Mouse (Mus musculus): ENCODE measurements around the gene Cped1.

Gene Cped1

DNA sequence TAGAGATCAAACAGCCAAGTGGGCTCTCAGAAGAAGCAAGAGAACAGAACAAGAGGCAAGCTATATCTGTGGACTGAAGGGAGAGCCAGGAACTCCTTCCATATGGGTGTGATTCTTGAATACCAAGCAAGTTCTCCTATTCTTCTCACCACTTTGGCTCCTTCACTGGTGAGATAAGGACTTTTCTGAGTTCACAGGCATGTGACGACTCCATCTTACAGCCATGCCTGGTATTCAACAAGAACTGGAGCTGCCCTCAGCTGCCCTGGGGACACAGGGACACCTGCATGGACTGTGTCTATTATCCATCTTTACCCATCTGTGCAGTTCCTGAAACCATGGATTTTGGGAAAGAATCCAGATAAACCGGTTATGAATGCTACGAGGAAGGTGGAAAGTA is 15.2 kb downstream of the Cped1 start:
- no peak for DNase-seq

DNA sequence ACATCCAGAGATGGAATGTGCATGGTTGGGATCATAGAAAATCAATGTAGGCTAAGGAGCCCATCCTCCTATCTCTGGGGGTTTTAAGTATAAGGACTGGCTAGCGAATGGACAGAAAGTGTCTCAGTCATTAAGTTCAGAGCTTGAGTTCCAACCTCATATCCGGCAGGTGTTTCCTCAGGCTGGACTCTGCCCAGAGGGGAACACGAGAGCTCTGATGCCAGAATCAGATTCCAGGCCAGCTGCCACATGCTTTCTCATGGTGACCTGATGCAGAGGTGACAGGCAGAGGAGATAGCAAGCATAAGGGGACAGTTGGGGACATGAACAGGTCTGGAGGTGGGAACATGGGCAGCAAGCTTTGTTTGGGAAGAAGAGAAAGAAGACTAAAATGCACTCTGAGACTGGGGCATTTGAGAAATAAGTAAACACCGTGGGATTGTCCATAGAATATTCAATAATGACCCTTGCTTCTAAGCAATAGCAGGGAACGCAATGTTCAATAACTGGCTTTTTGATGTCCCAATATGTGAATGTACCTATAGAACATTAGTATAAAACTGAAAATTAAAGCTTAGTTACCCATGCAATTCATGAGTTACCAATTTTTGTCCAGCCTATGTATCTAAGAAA is 15.7 kb downstream of the Cped1 start:
- DNase-seq, result no peak

DNA sequence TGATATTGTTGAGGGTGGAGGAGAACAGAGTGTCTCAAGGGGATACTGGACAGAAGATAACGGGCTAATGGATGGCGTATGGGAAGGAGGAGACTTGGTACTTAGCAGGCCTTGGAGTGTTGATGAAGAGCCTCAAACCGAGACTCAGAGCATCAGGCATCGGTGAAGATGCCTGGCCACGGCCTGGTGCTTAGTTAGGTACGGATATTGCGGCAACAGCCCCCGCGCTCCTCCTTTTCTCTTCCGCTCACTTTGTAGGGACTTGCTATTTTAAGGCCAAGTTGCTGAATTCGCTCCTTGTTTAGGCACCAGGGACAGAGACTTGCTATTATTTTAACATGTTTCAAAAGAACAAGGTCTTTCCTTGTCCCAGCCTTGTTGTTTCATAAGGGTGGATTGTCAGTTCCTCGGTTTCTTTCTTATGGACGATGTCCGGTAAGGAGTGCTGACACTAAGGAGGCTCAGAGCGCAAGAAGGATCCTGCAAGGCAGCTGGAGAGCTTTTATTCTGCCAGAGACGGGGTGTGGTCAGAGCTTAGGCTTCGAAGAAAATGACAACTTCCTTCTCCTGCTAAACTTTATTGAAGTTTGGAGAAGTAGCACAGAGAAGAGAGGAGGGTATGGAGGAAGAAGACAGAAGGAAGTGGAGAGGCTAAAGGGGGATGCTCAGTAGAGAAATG is 16.9 kb downstream of the Cped1 start:
- no peak for DNase-seq

DNA sequence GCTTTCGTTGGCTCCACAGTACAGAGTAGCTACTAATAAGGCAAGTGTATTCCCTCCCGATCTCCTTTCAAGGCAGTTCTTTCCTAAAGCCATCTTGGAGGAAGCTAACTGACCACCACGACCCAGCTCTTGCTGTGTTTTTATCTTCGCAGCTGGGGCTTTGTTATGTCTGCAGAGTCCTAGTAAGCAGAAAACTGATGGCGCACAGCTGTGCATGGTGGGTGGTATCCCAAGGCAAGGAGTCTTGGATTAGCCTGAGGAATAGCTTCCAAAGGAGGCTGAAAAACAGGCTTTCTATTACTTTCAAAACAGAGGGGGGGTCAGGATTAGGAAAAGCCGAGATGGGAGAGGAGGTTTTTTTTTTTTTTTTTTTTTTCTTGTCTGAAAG is 17.5 kb downstream of the Cped1 start:
- no peak for DNase-seq

DNA sequence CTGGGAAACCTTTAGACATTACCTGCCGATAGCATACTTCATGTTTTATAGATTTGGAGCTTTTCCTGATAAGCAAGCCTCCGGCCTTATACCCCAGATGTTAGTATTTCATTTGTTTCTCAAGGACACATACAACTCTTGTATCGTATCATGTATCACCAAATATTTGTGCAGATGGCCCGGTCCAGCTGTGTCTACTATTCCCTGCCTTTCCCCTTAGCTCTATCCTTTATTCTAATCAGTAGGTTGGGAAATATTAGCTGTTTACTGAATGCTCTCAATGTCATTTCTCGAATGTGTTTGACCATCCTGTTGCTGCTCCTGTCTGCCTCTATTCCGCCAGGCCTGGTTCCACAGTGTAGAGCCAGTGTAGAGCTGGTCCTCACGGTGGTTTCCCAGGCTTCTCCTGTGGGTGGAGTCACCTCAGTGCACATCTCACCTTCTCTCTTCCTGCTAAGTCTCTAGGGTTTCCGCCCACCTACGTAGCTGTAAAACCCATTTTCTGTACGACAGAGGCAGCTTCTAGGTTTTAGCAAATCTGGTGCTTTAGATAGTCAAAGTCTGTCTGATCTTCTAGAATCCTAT is 18.3 kb downstream of the Cped1 start:
- no peak for DNase-seq

DNA sequence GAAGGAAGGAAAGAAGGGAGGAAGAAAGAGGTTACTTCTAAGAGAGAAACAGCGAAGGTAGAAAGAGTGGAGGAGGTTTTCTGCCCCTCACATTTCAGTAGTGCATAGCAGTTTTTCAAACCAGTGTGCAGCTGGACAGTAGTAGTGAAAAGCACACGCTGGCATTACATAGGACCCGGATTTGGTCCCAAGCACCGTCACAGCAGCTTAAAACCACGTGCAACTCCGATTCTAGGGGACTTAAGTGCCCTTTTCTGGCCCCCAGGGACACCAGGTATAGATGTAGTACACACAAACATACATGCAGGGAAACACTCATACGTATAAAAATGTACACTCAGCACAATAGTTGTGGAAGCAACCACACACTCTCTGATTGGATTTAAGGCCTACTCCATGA is 22.6 kb downstream of the Cped1 start:
- no peak for DNase-seq

DNA sequence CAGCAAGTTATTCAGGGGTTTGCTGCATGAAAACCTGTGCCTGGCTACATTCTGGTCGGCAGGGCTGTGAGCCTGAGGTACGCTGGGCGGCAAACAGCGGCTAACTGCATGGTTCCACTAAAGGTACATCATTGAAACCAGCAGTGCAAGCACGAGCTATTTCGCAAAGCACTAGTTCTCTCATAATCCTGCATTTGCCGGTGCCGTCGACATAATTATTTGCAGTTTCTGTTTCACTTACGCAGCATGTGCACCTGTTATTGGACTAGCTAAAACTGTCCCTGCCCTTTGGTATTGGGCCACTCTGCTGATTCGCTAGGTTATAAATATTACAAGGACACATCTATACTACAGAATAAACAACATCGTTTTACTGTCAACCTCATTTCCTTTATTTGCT is 24.5 kb downstream of the Cped1 start:
- DNase-seq, result no peak

DNA sequence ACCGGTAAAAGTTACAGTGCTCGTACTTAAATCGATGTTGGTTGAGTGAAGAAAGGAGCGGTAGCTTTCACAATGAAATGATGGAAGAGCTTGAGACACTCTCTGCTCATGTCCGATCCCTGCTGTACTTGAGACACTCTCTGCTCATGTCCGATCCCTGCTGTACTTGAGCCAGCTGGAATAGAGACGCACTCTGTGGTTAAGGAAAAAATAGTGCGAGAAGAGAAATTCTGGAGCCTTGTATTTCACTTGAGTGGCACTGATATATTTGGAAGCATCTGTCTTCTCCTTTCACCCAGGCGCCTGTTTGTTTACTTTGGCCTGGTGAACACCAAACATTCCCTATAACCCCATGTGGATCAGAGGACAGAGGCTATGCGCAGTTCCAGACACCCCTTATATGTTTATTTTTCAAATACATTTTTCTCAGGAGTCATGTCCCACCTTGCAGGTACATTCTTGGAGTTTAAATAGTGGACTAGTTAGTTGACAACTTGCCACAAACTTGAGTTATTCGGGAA is 25.1 kb downstream of the Cped1 start:
- no peak for DNase-seq

DNA sequence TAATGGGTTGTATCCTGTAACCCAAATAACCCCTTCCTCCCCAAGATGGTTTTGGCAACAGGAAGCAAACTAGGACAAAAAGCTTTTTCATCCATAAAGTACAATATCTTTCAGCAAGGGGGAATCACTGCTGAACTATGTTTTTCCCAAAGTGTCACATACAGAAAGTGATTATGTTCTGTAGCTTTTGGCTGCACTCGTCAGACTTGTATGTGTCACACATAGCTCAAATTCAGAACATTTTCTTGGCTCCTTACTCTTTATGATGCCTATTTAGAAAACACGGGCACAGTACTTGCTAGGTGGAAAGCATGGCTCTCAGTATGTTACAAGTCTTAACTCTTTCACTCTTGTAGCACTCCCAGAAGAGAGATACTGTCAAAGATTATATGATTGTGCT is 25.8 kb downstream of the Cped1 start:
- DNase-seq, result no peak

DNA sequence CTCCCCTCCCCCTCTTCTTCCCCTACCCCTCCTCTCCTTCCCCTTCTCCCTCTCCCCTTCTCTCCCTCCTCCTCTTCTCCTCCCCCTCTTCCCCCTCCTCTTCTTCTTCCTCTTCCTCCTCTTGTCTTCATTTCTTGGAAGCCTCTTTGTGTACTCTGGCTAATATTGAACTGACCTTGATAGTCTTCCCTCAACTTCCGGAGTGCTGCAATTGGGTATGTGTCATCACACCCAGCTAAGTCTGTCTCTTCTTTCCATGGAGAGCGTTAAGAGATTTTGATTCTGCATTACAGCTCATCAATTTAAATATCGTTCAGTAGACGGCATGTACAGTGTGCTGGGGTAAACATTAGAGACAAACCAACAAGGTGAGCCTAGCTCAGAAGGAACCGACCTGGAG is 26.4 kb downstream of the Cped1 start:
- DNase-seq, result no peak

DNA sequence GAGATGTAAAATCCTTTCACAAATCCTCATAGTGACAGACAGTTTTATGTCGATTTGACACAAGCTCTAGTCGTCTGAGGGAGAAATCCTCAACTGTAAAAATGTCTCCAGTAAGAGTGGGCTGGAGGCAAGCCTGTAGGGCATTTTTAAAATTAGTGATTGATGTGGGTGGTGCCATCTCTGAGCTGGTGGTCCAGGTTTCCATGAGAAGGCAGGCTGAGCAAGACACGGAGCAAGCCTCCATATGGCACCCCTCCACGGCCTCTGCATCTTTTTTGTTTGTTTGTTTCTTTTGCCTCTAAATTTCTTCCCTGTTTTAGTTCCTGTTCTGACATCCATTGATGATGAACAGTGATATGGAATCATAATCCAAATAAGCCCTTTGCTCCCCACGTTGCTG is 26.8 kb downstream of the Cped1 start:
- DNase-seq, result no peak

DNA sequence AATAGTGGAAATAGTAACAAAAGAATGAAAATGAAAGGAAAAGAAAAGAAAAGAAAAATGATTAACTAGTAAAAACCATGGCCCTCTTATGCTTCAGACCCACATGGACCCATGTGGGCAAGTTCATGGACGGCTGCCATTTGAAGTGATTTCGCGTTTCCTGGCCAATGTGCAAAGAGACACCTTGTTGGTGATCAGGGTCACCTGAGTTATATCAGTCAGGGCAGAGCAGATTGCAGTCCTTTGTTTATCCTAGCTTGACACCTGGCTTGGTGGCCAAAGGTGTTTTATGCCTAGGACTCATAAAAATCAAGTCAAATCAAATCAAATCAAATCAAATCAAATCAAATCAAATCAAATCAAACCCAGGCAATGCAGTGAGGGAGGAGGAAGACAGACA is 27.7 kb downstream of the Cped1 start:
- no peak for DNase-seq

DNA sequence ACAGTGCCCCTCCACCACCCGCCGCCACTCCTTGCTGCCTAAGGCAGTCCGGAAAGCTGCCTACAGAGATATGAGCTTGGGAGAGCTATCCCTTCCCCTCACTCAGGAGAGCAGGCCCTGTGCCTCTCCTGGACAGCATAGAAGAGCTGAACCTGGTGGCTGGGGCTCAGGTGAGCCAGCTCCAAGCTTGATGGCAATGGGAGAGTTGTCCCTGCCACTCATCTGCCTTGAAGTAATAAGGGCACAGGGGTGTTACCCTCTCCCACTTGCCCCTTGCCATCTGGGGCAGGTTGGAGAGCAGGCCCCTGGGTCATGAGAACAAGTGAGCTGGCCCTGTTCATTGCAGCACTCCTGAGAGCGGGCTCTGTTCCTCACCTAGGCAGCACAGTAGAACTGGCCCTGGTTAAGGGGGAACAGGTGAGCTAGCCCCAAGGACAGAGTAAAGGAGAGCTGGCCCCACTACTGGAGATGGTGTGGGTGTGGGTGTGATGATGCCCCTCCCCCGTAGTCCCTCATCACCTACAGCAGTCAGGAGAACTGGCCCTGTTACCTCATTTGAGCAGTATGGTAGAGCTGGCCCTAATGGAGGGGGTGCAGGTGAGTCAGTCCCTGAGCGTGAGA is 28.7 kb downstream of the Cped1 start:
- no peak for DNase-seq

DNA sequence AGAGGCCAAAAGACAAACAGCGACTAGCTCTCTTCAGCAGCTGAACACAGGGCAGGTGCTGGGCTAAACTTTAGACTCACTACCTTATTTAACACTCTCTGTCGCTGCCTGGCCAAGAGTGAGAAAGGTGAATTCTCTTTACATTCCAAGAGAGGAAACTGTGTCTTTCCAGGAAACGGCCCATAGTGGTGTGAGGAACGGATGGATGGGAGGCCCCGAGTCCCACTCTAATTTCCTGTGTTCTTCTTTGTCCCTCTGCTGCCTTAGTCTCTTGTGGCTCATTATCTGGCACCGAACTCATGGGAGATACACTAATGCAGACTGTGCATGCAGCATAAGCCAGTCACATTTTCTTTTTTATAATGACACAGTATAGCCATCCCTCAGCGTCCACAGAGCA is 31.9 kb downstream of the Cped1 start:
- DNase-seq, result no peak

DNA sequence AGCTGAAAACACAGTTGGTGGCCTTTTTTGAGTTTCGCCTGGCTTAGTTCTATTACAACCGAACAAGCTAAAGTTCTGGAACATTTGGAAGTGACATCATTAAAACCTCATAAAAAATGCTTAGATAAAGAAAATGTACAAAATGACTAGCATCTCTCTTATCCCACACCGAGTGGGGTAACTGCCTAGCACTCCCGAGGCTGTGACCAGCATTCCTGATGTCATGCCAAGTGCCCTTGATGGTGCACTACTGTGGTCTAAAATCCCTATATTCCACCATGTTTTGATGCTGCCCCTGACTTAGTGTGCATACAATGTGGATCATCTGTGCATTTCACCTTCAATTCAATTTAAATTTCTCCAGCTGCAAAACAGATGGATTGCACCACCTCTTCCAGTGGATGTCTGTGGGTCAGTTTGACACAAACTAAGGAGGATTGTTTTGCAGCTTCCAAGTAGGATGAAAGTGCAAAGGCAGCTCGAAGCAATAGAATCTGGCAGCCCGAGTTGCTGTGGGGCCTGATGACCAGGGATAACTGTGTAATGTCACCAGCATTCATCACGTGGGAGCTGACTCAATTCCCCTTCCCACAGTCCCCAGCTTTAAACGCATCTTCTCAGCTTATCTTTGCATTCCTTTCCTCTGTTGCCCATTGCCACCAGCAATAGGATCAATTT is 33.2 kb downstream of the Cped1 start:
- no peak for DNase-seq

DNA sequence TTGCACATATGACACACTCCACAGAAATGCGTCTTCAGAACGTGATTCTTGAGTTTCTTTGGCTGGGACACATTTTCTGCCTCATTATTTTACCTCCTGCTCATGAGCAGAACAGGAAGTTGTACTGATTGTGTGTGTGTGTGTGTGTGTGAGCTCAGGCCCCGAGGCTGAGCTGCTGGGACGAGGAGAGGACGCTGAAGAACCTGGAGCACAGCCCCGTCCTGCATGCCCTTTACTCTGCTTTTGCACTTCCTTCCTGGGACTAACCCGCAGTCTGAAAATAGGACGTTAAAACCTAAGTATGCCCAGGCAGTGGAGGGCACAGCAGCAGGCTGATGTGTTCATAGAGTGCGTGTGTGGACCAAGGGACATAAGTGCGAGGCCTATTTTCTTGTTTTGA is 33.9 kb downstream of the Cped1 start:
- DNase-seq, result no peak

DNA sequence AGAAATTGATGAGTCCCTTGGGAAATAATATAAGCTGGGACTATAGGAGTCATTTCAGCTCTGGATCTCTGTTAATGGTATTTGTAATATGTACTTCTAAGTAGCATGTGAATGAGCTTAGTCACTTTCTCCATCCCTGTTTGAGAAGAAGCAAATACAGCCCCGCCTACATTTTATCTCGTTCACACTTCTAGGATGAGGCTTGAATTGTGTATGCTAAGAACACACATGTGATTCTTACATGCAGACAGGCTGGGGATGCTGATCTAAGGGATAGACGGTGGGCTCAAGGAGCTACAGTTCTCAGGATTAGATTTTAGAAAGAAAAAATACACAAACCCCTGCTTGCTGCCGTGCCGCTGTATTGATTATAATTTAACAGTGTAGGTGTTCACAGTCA is 35.0 kb downstream of the Cped1 start:
- no peak for DNase-seq

DNA sequence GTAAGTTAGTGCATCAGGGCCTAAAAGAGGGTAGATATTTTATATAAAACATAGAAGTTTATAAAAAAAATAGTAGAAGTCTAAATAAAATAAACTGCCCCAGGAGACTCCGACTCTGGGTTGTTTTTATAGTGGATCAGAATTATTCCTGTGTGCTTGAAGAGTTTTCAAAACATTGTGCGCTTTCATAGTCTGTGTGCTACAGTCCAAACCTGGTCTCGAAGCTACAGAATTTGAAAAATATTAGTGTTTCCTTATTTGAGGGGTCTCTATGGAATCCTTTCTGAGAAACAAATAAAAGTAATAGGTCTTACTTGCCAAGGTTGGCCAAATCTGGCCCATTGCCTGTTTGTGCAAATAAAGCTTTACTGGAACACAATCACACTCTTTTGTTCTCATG is 35.6 kb downstream of the Cped1 start:
- DNase-seq, result no peak

DNA sequence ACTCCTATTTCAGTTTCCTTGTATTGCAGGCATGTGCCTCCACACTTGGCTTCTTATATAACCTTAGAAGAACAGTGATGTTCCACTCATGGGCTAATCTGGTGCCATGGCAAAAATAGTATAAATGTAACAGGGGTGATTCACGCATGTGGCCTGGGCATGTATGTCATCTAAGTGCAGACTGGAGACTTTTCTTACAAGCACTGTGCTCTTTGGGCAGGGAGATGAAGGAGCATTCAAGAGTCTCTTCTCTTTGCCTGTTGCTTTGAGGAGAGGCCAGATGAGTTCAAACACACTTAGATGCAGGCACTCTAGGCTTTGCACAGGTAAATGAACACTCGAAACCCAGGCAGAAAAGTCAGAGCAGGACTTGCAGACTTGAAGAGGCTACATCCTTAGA is 38.5 kb downstream of the Cped1 start:
- DNase-seq, result no peak

DNA sequence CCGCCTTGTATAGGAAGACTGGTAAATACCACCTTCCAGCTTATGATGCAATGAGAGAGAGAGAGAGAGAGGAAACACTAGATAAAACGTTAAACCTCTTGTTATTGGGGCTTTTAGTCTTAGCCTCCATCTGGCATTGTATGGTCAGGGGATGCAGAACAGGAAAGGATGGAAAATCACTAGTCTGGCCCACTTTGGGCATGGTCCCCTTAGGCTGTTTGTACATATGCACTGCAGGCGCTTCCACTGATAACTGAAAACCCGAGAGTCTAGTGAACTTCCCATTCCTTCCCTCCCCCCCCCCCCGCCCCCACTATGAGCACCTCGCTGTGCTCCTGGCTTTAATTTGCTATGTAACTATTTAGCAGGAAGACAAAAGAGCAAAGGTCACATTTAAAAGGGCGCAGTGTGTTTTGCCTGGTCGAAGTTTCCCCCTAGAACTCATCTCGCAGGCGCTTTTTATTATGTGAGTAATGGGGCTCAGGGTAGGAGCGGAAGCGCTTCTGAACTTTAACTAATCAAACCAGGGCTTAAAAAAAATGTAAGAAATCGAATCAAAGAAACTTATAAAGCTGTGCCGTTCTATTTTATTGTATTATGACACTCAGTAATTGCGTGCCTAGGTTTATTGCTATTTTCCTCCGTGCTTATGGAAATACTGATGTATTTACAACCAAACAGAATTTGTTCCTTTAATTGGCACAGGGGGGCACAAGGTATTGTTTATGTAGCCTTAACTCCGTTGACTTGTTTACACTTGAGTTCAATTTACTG is 40.1 kb downstream of the Cped1 start:
- DNase-seq, result no peak

DNA sequence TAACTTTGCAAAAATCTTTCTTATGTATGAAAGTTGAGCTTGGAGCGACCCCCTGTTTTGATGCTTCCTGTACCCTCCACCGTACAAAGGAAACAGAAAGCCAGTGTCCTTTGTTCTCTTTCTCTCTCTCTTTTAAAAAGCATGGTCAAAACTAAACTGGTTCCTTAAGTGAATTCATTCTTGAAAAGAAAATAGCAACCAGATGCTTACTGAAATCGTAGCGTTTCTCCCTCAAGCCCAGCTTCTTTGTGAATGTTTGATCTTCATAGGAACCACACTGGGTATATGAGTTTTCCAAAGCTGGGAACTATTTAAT is 40.6 kb downstream of the Cped1 start:
- no peak for DNase-seq

DNA sequence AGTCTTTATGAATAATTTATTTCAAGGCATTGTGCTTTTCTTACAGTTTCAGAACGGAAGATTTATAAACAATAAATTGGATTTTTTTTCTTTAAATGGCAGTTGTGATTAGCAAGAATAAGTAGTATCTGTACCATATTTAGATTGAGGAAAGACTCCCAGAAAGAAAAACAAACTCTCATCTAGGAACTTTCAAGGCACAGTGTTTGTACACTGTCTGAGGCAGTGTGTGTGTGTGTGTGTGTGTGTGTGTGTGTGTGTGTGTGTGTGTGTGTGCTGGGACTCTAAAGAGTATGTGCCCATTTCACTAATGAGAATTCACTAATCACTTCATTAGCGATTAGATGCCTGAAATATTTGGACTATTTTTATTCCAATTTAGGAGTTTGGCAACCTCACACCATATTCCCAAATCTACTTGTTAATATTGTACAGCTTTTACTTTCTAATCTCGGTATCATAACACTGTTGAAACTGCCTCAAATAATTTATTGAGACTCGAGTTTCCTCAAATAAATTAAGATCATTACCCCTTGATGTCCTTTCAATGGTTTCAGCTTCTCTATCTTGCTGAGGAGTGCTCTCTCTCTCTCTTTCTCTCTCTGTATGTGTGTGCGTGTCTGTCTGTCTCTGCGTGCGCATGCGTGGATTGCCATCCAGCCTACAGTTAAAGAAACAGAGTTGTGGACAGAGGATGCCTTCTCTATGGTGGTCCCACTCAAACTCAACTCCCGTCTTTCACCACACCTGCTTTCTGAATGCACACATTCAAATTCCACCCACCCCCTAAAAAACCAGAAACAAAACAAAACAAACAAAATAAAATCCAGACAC is 41.3 kb downstream of the Cped1 start:
- no peak for DNase-seq
